Mouse (Mus musculus): ENCODE results near the gene Pnmt. TPM values are rescaled to one million over a fixed set of nuclear protein-coding genes. Genes with fewer than 3 reads are reported as not detected.

Gene Pnmt
- polyA plus RNA-seq, 1 experiment, result not detected

DNA sequence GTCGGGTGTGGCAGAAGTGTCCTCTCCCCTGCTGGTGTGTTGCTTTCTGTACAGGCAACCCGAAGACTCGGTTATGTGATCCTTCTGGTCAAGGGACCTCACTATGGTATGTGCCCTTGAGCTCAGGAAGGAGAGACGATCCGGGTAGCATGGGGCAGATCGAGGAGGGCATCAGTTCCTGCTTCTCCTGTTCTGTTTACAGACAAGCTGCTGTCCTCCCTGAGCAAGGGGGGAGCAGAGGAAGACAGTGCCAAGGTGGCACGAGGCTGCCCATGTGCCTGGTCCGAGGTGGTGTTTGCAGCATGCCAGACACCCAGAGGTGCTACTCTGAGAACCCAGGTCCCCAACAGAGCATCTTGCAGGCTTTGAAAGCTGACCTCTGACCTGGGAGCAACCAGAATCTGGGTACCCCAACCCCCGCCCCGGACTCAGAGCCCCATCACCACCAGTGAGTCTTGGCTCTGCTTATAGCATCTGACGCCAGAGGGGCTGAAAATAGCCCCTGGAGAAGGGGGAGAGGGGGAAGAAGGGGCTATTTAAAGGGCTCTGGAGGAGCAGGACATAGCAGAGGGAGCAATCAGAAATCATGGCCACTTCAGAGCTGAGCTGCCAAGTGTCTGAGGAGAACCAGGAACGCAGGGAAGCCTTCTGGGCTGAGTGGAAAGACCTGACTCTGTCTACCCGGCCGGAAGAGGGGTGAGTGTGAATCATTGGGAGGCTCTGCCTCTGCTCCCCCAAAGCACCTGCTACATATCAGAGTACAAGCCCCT, 2.8 kb upstream of the Pnmt start, which contains the start of gene Tcap:
Gene Tcap (plus strand): TSS at position 551 of the 770 bp plus-strand sequence.
- TF ChIP-seq CTCF (IDR thresholded peaks at IDR 0.05; ENCODE audit: low read depth, low read length) (no peak), POLR2A (IDR thresholded peaks at IDR 0.05; ENCODE audit: borderline replicate concordance, low read depth, low read length) (no peak)
- H3K4me3 ChIP-seq (ENCODE audit: insufficient read depth, low read length), result no peak within 1 kb of the TSS
- H3K4me1 ChIP-seq (ENCODE audit: control insufficient read depth, insufficient read depth, low read length), result no peaks in the 10 kb centered on the region
- H3K27ac ChIP-seq (ENCODE audit: insufficient read depth, low read depth, low read length), result no peak within 1 kb of the TSS

DNA sequence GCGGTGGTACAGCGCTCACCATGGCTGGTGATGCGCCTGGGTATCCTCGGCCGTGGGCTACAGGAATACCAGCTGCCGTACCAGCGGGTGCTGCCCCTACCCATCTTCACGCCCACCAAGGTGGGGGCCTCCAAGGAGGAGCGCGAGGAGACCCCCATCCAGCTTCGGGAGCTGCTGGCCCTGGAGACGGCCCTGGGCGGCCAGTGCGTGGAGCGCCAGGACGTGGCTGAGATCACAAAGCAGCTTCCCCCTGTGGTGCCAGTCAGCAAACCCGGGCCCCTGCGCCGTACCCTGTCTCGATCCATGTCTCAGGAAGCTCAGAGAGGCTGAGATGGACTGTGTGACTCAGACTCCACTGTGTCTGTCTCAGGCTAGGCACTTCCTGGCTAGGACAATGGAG, 2.0 kb upstream of the Pnmt start:
- Histone ChIP-seq H3K4me1 (ENCODE audit: control insufficient read depth, insufficient read depth, low read length) (no peaks in the 10 kb centered on the region), H3K4me3 (ENCODE audit: insufficient read depth, low read length) (no peak overlapping the region), H3K27ac (ENCODE audit: insufficient read depth, low read depth, low read length) (no peak overlapping the region)
- no peak for TF ChIP-seq CTCF (IDR thresholded peaks at IDR 0.05; ENCODE audit: low read depth, low read length)
- no peak for TF ChIP-seq POLR2A (IDR thresholded peaks at IDR 0.05; ENCODE audit: borderline replicate concordance, low read depth, low read length)

DNA sequence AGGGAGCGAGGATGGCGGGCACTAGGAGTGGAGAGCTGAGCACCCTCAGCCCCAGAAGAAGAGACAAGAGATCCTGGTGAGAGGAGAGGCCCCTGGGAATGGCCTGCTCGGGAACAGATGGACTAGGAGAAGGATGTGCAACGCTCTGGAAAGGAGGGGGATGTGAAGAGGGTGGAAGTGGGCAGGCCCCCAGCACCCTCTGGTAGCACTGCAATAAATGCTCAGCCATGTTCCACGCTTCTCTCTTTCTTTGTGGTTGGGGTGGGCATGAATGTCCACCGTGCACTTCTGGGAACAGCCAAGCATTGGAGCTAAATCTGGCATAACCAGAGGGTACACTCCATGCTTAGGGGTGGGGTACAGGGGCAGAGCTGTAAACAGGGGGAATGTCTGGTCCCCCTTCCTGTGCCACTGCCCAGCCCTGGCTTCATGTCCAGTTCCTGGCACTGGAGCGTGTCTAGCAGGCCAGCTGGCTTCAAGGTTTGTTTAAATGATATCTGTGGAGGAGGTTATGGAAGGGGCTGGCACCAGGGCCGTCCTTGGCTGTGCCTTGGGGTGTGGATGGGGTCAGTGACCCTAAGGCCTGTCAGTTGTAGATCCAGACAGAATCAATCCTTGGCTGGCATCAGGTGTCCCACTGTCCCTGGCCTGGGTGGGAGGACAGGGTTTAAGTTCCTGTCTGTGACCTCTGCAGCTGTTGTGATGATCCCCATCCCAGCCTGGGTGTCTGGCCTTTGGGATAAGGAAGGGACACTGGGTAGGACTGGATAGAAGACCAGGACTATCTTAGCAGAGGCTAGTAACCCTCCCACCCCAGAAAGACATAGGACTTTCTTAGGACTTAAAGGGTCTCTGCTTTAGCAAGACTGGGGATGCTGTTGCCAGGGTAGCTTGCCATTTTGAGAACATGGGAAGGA, 1.3 kb upstream of the Pnmt start:
- Histone ChIP-seq H3K4me3 (ENCODE audit: insufficient read depth, low read length) (no peak overlapping the region), H3K4me1 (ENCODE audit: control insufficient read depth, insufficient read depth, low read length) (no peaks in the 10 kb centered on the region), H3K27ac (ENCODE audit: insufficient read depth, low read depth, low read length) (no peak overlapping the region)
- no peak for TF ChIP-seq POLR2A (IDR thresholded peaks at IDR 0.05; ENCODE audit: borderline replicate concordance, low read depth, low read length)
- TF ChIP-seq CTCF (IDR thresholded peaks at IDR 0.05; ENCODE audit: low read depth, low read length), result no peak

DNA sequence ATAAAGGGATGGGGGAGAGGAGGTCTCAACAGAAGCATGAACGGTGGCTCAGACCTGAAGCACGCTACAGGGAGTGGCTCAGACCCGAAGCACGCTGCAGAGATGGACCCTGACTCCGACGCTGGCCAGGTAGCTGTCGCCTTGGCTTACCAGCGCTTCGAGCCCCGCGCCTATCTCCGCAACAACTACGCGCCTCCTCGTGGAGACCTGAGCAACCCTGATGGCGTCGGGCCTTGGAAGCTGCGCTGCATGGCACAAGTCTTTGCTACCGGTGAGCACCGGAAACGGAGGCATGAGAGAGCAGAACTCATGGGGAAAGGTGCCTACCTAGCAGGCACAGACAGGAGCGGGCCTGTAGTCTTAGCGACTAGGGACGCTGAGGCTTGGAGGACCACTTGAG, 346 bp downstream of the Pnmt start:
- no peak for TF ChIP-seq CTCF (IDR thresholded peaks at IDR 0.05; ENCODE audit: low read depth, low read length)
- TF ChIP-seq POLR2A (IDR thresholded peaks at IDR 0.05; ENCODE audit: borderline replicate concordance, low read depth, low read length), result no peak
- Histone ChIP-seq H3K27ac (ENCODE audit: insufficient read depth, low read depth, low read length) (no peak overlapping the region), H3K4me3 (ENCODE audit: insufficient read depth, low read length) (no peak overlapping the region), H3K4me1 (ENCODE audit: control insufficient read depth, insufficient read depth, low read length) (no peaks in the 10 kb centered on the region)

DNA sequence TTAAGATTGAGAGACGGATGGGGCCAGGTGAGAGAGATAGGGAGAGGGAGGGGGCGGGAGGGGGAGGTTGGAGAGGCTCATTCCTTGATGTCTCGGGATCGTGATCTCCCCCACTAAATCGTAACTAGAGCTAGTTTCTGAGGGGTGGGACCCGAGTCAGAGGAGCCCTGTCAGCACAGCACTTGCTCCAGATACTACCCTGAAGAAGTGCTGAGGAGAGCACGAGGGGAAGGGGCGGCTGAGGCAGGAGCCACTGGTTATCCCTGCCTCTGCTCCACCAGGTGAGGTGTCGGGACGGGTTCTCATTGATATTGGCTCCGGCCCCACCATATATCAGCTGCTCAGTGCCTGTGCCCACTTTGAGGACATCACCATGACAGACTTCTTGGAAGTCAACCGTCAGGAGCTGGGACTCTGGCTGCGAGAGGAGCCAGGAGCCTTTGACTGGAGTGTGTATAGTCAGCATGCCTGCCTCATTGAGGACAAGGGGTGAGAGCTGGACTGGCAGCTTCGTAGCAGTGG, 867 bp downstream of the Pnmt start:
- Histone ChIP-seq H3K4me1 (ENCODE audit: control insufficient read depth, insufficient read depth, low read length) (no peaks in the 10 kb centered on the region), H3K27ac (ENCODE audit: insufficient read depth, low read depth, low read length) (no peak overlapping the region), H3K4me3 (ENCODE audit: insufficient read depth, low read length) (no peak overlapping the region)
- TF ChIP-seq POLR2A (IDR thresholded peaks at IDR 0.05; ENCODE audit: borderline replicate concordance, low read depth, low read length) (no peak), CTCF (IDR thresholded peaks at IDR 0.05; ENCODE audit: low read depth, low read length) (no peak)

DNA sequence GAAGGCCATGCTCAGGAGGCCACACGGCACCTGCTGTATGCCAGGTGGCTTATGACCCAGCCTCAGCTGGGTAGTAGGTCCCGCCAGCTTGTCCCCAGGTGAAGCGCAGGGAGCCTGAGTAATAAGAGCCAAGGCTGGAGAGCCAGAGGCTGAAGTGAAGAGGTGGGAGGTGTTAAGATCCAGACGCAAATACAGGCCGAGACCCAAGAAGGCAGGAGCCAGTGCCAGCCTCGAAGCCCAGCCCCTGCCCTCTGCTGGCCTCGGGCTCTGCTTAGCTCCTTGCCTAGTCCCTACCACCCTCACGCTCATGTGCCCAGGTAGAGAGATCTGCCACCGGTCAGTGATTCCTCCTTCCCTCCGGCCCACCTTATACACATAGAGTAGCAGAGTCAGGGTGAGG, 2.0 kb downstream of the Pnmt start:
- no peak for TF ChIP-seq POLR2A (IDR thresholded peaks at IDR 0.05; ENCODE audit: borderline replicate concordance, low read depth, low read length)
- no peak for TF ChIP-seq CTCF (IDR thresholded peaks at IDR 0.05; ENCODE audit: low read depth, low read length)
- Histone ChIP-seq H3K27ac (ENCODE audit: insufficient read depth, low read depth, low read length) (no peak overlapping the region), H3K4me1 (ENCODE audit: control insufficient read depth, insufficient read depth, low read length) (peaks cover 2% of the 10 kb centered on the region; the same call in 1 of the 2 replicates), H3K4me3 (ENCODE audit: insufficient read depth, low read length) (no peak overlapping the region)

DNA sequence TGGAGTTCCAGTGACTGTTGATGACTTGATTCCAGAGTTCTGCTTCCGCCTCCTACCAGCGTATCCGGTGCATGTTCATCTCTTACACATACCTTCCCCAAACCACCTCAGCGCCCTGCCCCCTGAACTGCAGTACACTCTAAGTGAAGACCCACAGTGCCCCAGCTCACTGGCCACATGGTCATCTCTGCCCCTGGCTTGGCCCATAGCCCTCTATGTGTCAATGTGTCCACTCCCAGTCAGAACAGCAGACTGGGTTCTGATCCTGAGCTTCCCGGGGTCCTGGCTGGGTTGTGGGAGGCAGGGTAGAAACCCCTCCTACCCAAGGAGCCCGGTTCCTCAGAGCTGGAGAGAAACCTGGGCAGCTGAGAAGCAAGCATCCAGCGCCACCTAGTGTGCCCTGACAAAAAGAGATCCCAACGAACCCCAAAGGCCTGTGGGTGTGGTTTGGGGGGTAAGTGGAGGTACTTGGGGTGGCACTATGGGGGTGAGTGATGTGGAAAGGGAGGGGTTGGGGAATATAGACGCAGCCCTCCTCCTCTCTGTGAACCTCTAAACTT, 3.1 kb downstream of the Pnmt start:
- Histone ChIP-seq H3K4me1 (ENCODE audit: control insufficient read depth, insufficient read depth, low read length) (peaks cover 2% of the 10 kb centered on the region; the same call in 1 of the 2 replicates), H3K27ac (ENCODE audit: insufficient read depth, low read depth, low read length) (no peak overlapping the region), H3K4me3 (ENCODE audit: insufficient read depth, low read length) (no peak overlapping the region)
- no peak for TF ChIP-seq POLR2A (IDR thresholded peaks at IDR 0.05; ENCODE audit: borderline replicate concordance, low read depth, low read length)
- peak; percentile 61 for TF ChIP-seq CTCF (IDR thresholded peaks at IDR 0.05; ENCODE audit: low read depth, low read length)

DNA sequence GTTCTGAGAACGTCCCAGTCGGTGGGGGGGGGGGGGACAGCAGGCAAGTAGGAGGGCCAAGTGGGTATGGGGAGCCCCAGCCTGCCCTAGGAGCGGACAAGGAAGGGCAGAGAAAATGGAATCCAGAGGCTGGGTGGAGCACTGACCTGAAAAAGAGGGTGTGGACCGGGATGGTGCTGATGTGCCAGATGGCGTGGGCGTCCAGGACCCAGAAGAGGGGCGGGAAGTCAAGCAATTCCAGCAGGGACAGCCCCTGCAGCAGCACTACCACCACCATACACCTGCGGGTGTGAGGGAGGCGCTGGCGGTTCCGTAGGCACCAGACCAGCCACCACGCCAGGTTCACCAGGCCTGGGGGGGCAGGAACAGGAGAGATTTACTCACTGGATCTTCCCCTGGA, 3.9 kb downstream of the Pnmt start:
- no peak overlapping the region for H3K27ac ChIP-seq (ENCODE audit: insufficient read depth, low read depth, low read length)
- TF ChIP-seq POLR2A (IDR thresholded peaks at IDR 0.05; ENCODE audit: borderline replicate concordance, low read depth, low read length) (no peak), CTCF (IDR thresholded peaks at IDR 0.05; ENCODE audit: low read depth, low read length) (no peak)
- H3K4me1 ChIP-seq (ENCODE audit: control insufficient read depth, insufficient read depth, low read length), result peaks cover 2% of the 10 kb centered on the region; the same call in 1 of the 2 replicates
- no peak overlapping the region for H3K4me3 ChIP-seq (ENCODE audit: insufficient read depth, low read length)

DNA sequence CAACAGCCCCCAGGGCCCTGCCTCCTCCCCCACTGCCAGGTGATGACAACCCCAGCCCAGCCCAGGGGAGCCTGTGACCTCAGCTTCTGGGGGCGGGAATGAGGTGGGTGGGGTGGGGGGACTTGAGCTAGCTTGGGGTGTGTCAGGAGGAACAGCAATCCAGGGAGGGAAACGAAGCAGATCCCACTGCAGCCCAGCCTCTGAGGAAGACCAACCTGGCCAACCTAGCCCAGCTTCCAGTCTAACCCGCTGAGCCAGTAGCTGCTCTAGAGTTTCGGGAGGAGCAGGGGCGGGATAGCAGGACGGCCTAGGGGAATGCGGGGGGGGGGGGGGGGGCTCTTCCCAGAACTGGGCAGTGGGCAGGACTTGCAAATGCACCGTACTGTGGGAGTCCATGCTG, 5.8 kb downstream of the Pnmt start:
- Histone ChIP-seq H3K4me3 (ENCODE audit: insufficient read depth, low read length) (no peak overlapping the region), H3K27ac (ENCODE audit: insufficient read depth, low read depth, low read length) (no peak overlapping the region), H3K4me1 (ENCODE audit: control insufficient read depth, insufficient read depth, low read length) (peaks cover 2% of the 10 kb centered on the region; the same call in 1 of the 2 replicates)
- TF ChIP-seq CTCF (IDR thresholded peaks at IDR 0.05; ENCODE audit: low read depth, low read length) (no peak), POLR2A (IDR thresholded peaks at IDR 0.05; ENCODE audit: borderline replicate concordance, low read depth, low read length) (no peak)

Data from bone marrow macrophage, adult 2 months (primary cell).